Mouse (Mus musculus) olfactory bulb, adult 2 months (tissue): ENCODE results near the gene Atp1a2.

ENCODE experiments used
- CTCF ChIP-seq: fragments of 200-500 bp; IDR thresholded peaks from 2 replicates; pipeline ENCODE4 v1.5.1; 2012; ENCODE audit warnings: low read depth, mild to moderate bottlenecking, low read length, moderate library complexity; ENCODE audit not compliant: insufficient read depth
- POLR2A ChIP-seq: fragments of 200-500 bp; IDR thresholded peaks from 2 replicates; pipeline ENCODE4 v1.6.1; 2012; ENCODE audit warnings: mild to moderate bottlenecking, low read depth, low read length, moderate library complexity; ENCODE audit not compliant: insufficient read depth

- TF ChIP-seq CTCF, result no peak
- no peak for TF ChIP-seq POLR2A
These were observed 11.1 kb downstream of the Atp1a2 start for GRCm38 (mm10) chr1:172286740-172287139.
